Mouse (Mus musculus): ENCODE results near the gene Vars.
"Not testable (repeated sequence)": the region's sequence is repeated elsewhere in the genome, so short reads cannot be mapped to it uniquely, and the experiment has no call there.

Gene Vars

GRCm38 (mm10) chr17:34959130-34959778 is 41.5 kb upstream of the Vars start, which contains the start of gene Hspa1b:
TSS of gene Hspa1b (minus strand) at chr17:34959238.
- Histone ChIP-seq H3K4me3 (replicated peaks; ENCODE audit: low read length) (peak within 1 kb of the TSS; percentile 78), H3K4me1 (replicated peaks; ENCODE audit: low read depth, low read length) (peaks cover 33% of the 10 kb centered on the region), H3K27me3 (ENCODE audit: insufficient read depth, low read length) (peaks cover 42% of the 10 kb centered on the region)
- not testable (repeated sequence) for H3K36me3 ChIP-seq (ENCODE audit: insufficient read depth, low read length); H3K9me3 ChIP-seq (ENCODE audit: low read length)

- Histone ChIP-seq H3K4me3 (replicated peaks; ENCODE audit: low read length) (peak overlapping the region; percentile 78), H3K27me3 (ENCODE audit: insufficient read depth, low read length) (peaks cover 42% of the 10 kb centered on the region), H3K4me1 (replicated peaks; ENCODE audit: low read depth, low read length) (peaks cover 41% of the 10 kb centered on the region), H3K9me3 (ENCODE audit: low read length) (no peaks in the 10 kb centered on the region), H3K36me3 (ENCODE audit: insufficient read depth, low read length) (no peaks in the 10 kb centered on the region)
- TF ChIP-seq CTCF (conservative IDR thresholded peaks at IDR 0.05; ENCODE audit: low read length) (no peak), NANOG (IDR thresholded peaks at IDR 0.05; ENCODE audit: borderline replicate concordance, low read length) (no peak), POU5F1 (IDR thresholded peaks at IDR 0.05; ENCODE audit: borderline replicate concordance, low read length) (no peak)
Measured at GRCm38 (mm10) chr17:34959881-34960515, 40.8 kb upstream of the Vars start.

DNA sequence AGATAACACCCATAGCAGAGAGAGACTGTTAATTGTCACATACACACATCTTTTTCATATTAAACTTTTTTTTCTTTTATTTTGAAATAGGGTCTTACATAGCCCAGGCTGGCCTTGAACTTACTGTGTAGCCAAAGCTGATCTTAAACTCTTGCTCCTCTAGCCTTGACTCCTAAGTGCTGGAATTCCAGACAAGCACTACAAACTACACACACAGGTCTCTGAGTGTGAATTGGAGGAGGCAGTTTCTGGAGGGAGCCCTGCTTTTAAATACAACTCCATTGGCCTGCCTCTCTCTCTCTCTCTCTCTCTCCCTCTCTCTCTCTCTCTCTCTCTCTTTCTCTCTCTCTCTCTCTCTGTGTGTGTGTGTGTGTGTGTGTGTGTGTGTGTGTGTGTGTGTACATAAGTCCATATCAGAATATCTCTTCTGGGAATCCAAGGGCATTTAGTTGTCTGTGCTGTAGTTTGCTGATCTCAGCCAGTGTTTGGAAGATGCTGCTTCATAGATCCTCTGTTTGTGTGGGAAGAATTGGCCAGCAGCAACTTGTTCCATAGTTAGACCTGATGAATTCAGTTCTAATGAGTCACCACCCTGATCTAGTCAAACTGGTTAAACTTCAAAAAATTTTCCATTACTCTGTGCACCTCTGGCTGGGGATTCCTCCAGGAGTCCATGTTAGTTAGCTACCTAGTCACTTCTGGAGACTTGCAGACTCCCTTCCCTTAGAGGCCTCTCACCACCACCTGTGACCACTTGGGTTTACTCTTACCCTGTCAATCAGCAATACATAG is 39.9 kb upstream of the Vars start:
- Histone ChIP-seq H3K4me1 (replicated peaks; ENCODE audit: low read depth, low read length) (peaks cover 50% of the 10 kb centered on the region), H3K4me3 (replicated peaks; ENCODE audit: low read length) (no peak overlapping the region), H3K36me3 (ENCODE audit: insufficient read depth, low read length) (no peaks in the 10 kb centered on the region), H3K27me3 (ENCODE audit: insufficient read depth, low read length) (peaks cover 37% of the 10 kb centered on the region), H3K9me3 (ENCODE audit: low read length) (no peaks in the 10 kb centered on the region)
- TF ChIP-seq POU5F1 (IDR thresholded peaks at IDR 0.05; ENCODE audit: borderline replicate concordance, low read length) (no peak), NANOG (IDR thresholded peaks at IDR 0.05; ENCODE audit: borderline replicate concordance, low read length) (no peak), CTCF (conservative IDR thresholded peaks at IDR 0.05; ENCODE audit: low read length) (no peak)

DNA sequence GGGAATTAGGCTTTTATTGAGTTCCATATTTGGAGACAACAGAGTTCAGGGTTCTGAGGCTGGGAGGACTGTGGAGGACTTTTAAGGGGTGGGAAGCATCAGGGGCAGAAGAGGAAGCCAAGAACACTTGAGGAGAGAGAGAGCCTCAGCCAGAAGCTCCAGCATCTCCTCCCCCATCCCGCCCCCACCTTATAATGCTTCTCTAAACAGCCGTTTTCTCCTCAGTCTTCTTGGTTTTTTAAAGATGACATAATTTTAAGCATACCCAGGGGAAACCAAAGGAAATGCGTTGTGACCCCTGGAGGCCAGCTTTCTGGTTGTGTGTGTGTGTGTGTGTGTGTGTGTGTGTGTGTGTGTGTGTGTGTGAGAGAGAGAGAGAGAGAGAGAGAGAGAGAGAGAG is 38.7 kb upstream of the Vars start:
- no peaks in the 10 kb centered on the region for H3K9me3 ChIP-seq (ENCODE audit: low read length)
- H3K4me3 ChIP-seq (replicated peaks; ENCODE audit: low read length): no peak overlapping the region
- TF ChIP-seq POU5F1 (IDR thresholded peaks at IDR 0.05; ENCODE audit: borderline replicate concordance, low read length): no peak
- no peak for TF ChIP-seq NANOG (IDR thresholded peaks at IDR 0.05; ENCODE audit: borderline replicate concordance, low read length)
- TF ChIP-seq CTCF (conservative IDR thresholded peaks at IDR 0.05; ENCODE audit: low read length): no peak
- H3K4me1 ChIP-seq (replicated peaks; ENCODE audit: low read depth, low read length): peaks cover 51% of the 10 kb centered on the region
- H3K36me3 ChIP-seq (ENCODE audit: insufficient read depth, low read length): no peaks in the 10 kb centered on the region
- H3K27me3 ChIP-seq (ENCODE audit: insufficient read depth, low read length): peaks cover 30% of the 10 kb centered on the region

GRCm38 (mm10) chr17:34962841-34963240 is 37.9 kb upstream of the Vars start:
- no peak for TF ChIP-seq CTCF (conservative IDR thresholded peaks at IDR 0.05; ENCODE audit: low read length)
- Histone ChIP-seq H3K27me3 (ENCODE audit: insufficient read depth, low read length) (peaks cover 35% of the 10 kb centered on the region), H3K36me3 (ENCODE audit: insufficient read depth, low read length) (no peaks in the 10 kb centered on the region), H3K4me3 (replicated peaks; ENCODE audit: low read length) (no peak overlapping the region), H3K9me3 (ENCODE audit: low read length) (no peaks in the 10 kb centered on the region), H3K4me1 (replicated peaks; ENCODE audit: low read depth, low read length) (peaks cover 58% of the 10 kb centered on the region)

GRCm38 (mm10) chr17:34964640-34965049 is 36.1 kb upstream of the Vars start:
- H3K9me3 ChIP-seq (ENCODE audit: low read length): no peaks in the 10 kb centered on the region
- TF ChIP-seq CTCF (conservative IDR thresholded peaks at IDR 0.05; ENCODE audit: low read length) (no peak), NANOG (IDR thresholded peaks at IDR 0.05; ENCODE audit: borderline replicate concordance, low read length) (no peak), POU5F1 (IDR thresholded peaks at IDR 0.05; ENCODE audit: borderline replicate concordance, low read length) (no peak)
- H3K4me3 ChIP-seq (replicated peaks; ENCODE audit: low read length): no peak overlapping the region
- peaks cover 61% of the 10 kb centered on the region for H3K4me1 ChIP-seq (replicated peaks; ENCODE audit: low read depth, low read length)
- H3K27me3 ChIP-seq (ENCODE audit: insufficient read depth, low read length): peaks cover 51% of the 10 kb centered on the region
- H3K36me3 ChIP-seq (ENCODE audit: insufficient read depth, low read length): no peaks in the 10 kb centered on the region

DNA sequence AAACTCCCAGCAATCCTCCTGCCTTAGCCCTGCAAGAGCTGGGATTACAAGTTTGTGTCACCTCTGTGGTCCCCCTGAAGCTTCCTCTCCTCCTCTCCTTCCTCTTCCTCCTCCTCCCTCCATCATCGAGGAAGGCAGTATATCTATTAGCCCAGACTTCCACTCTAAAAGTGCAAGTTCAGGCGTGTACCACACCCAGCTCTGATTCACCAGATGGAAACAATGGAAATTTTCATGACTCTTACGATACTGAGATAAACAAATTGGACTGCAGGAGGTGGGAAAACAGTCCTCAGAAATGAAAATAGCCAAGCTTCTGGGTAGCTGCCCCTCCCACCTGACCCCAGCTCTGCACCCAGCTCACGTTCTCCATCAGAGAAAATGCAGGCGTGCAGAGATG is 35.2 kb upstream of the Vars start:
- no peaks in the 10 kb centered on the region for H3K36me3 ChIP-seq (ENCODE audit: insufficient read depth, low read length)
- no peak overlapping the region for H3K4me3 ChIP-seq (replicated peaks; ENCODE audit: low read length)
- TF ChIP-seq POU5F1 (IDR thresholded peaks at IDR 0.05; ENCODE audit: borderline replicate concordance, low read length) (no peak), CTCF (conservative IDR thresholded peaks at IDR 0.05; ENCODE audit: low read length) (no peak), NANOG (IDR thresholded peaks at IDR 0.05; ENCODE audit: borderline replicate concordance, low read length) (no peak)
- H3K9me3 ChIP-seq (ENCODE audit: low read length): no peaks in the 10 kb centered on the region
- peaks cover 48% of the 10 kb centered on the region for H3K27me3 ChIP-seq (ENCODE audit: insufficient read depth, low read length)
- peaks cover 53% of the 10 kb centered on the region for H3K4me1 ChIP-seq (replicated peaks; ENCODE audit: low read depth, low read length)

GRCm38 (mm10) chr17:34969822-34970221 is 31.0 kb upstream of the Vars start, which contains the start of gene Gm20481:
TSS of gene Gm20481 (plus strand) at chr17:34969912.
- peaks cover 30% of the 10 kb centered on the region for H3K4me1 ChIP-seq (replicated peaks; ENCODE audit: low read depth, low read length)
- H3K36me3 ChIP-seq (ENCODE audit: insufficient read depth, low read length); H3K4me3 ChIP-seq (replicated peaks; ENCODE audit: low read length); H3K9me3 ChIP-seq (ENCODE audit: low read length): not testable (repeated sequence)
- peaks cover 54% of the 10 kb centered on the region for H3K27me3 ChIP-seq (ENCODE audit: insufficient read depth, low read length)

- H3K27me3 ChIP-seq (ENCODE audit: insufficient read depth, low read length): peaks cover 58% of the 10 kb centered on the region
- H3K36me3 ChIP-seq (ENCODE audit: insufficient read depth, low read length); H3K9me3 ChIP-seq (ENCODE audit: low read length); H3K4me3 ChIP-seq (replicated peaks; ENCODE audit: low read length): not testable (repeated sequence)
- peaks cover 20% of the 10 kb centered on the region for H3K4me1 ChIP-seq (replicated peaks; ENCODE audit: low read depth, low read length)
Measured at GRCm38 (mm10) chr17:34970850-34971249, 29.9 kb upstream of the Vars start.

DNA sequence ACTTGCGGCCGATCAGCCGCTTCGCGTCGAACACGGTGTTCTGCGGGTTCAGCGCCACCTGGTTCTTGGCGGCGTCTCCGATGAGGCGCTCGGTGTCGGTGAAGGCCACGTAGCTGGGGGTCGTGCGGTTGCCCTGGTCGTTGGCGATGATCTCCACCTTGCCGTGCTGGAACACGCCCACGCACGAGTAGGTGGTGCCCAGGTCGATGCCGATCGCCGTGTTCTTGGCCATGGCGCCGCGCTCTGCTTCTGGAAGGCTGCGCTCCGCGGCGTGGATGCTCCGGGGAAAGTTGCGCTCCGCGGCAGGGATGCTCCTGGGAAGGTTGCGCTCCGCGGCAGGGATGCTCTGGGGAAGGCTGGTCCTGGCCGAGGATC is 29.1 kb upstream of the Vars start:
- peaks cover 18% of the 10 kb centered on the region for H3K4me1 ChIP-seq (replicated peaks; ENCODE audit: low read depth, low read length)
- peaks cover 60% of the 10 kb centered on the region for H3K27me3 ChIP-seq (ENCODE audit: insufficient read depth, low read length)
- H3K4me3 ChIP-seq (replicated peaks; ENCODE audit: low read length): peak overlapping the region; percentile 64
- H3K36me3 ChIP-seq (ENCODE audit: insufficient read depth, low read length); H3K9me3 ChIP-seq (ENCODE audit: low read length): not testable (repeated sequence)

GRCm38 (mm10) chr17:34972069-34972749 is 28.6 kb upstream of the Vars start, which contains the start of the genes Hspa1a and Hspa1l:
TSS of gene Hspa1a (minus strand) at chr17:34972156.
TSS of gene Hspa1l (plus strand) at chr17:34972703.
- not testable (repeated sequence) for H3K36me3 ChIP-seq (ENCODE audit: insufficient read depth, low read length); H3K9me3 ChIP-seq (ENCODE audit: low read length)
- H3K27me3 ChIP-seq (ENCODE audit: insufficient read depth, low read length): peaks cover 64% of the 10 kb centered on the region
- peak within 1 kb of the TSS; percentile 64 for H3K4me3 ChIP-seq (replicated peaks; ENCODE audit: low read length)
- peaks cover 21% of the 10 kb centered on the region for H3K4me1 ChIP-seq (replicated peaks; ENCODE audit: low read depth, low read length)
